Comparison of ENCODE assay signal across 13 mouse cellular contexts in genomic region chr5:100345118-100345517, GRCm38 (mm10).
DNase-seq lines count a peak whose midpoint lies in the region; ATAC-seq and TF ChIP-seq lines count a peak whose summit lies in the region.
"Had no signal": no experiment of that assay in that cellular context is flagged by ENCODE, and none has a peak within 500 bp of the region (broad histone marks: within the 10 kb centered on the region; RNA-seq: fewer than 3 reads in every experiment).

No protein-coding gene starts in this region.

- DNase-seq in kidney, adult 2 months, result no peak
- peak; percentile 44 for DNase-seq in thymus, postnatal 14 days
- no peak for DNase-seq in thymus, adult 18-20 months
- DNase-seq in heart, postnatal 10 days, result no peak
- DNase-seq: layer of hippocampus, adult 9-11 months; liver, embryonic 13.5 days had no signal

- H3K27ac ChIP-seq in kidney, adult 2 months (ENCODE audit: insufficient read depth, low read depth, low read length), result no peak overlapping the region
- H3K27ac ChIP-seq in kidney, embryonic 15.5 days, result no peak overlapping the region
- H3K27ac ChIP-seq in cortical plate, adult 2 months (ENCODE audit: insufficient read depth, low read length), result no peak overlapping the region
- no peak overlapping the region for H3K27ac ChIP-seq in neural tube, embryonic 15.5 days (replicated peaks)
- H3K27ac ChIP-seq: forebrain, embryonic 12.5 days; liver, embryonic 13.5 days; midbrain, embryonic 13.5 days had no signal

- no peaks in the 10 kb centered on the region for H3K27me3 ChIP-seq in kidney, adult 2 months (replicated peaks; ENCODE audit: control insufficient read depth, insufficient read depth, low read length)
- no peaks in the 10 kb centered on the region for H3K27me3 ChIP-seq in kidney, embryonic 15.5 days
- H3K27me3 ChIP-seq in neural tube, embryonic 15.5 days (replicated peaks), result no peaks in the 10 kb centered on the region
- H3K27me3 ChIP-seq: forebrain, embryonic 12.5 days; liver, embryonic 13.5 days; midbrain, embryonic 13.5 days had no signal

- no peaks in the 10 kb centered on the region for H3K36me3 ChIP-seq in kidney, adult 2 months (ENCODE audit: control insufficient read depth, insufficient read depth, low read length)
- no peaks in the 10 kb centered on the region for H3K36me3 ChIP-seq in kidney, embryonic 15.5 days
- no peaks in the 10 kb centered on the region for H3K36me3 ChIP-seq in neural tube, embryonic 15.5 days
- H3K36me3 ChIP-seq: forebrain, embryonic 12.5 days; liver, embryonic 13.5 days; midbrain, embryonic 13.5 days had no signal

- ATAC-seq in kidney, embryonic 15.5 days (replicated peaks; ENCODE audit: low FRiP score), result no peak
- ATAC-seq in neural tube, embryonic 15.5 days (ENCODE audit: low FRiP score), result no peak
- ATAC-seq: inflammation-experienced regulatory T-cells, adult 6 months; midbrain, embryonic 13.5 days had no signal

- TF ChIP-seq CTCF in kidney, adult 2 months (conservative IDR thresholded peaks at IDR 0.05; ENCODE audit: insufficient read depth, insufficient read length, low read depth, low read length), result peak; percentile 51
- peak; percentile 31; the same call in 1 of the 2 replicates for TF ChIP-seq CTCF in cortical plate, adult 2 months (IDR thresholded peaks at IDR 0.05; ENCODE audit: extremely low read depth, insufficient read depth, low read length)

- intact Hi-C loops in heart, postnatal 10 days (cut with DNase I), result no loop called here

- TF ChIP-seq POLR2A in kidney, adult 2 months (IDR thresholded peaks at IDR 0.05; ENCODE audit: low read depth, low read length), result no peak
- no peak for TF ChIP-seq POLR2A in cortical plate, adult 2 months (IDR thresholded peaks at IDR 0.05; ENCODE audit: extremely low read depth, insufficient read depth, low read length)

- no peaks in the 10 kb centered on the region for H3K9me3 ChIP-seq in kidney, embryonic 15.5 days (replicated peaks)
- no peaks in the 10 kb centered on the region for H3K9me3 ChIP-seq in neural tube, embryonic 15.5 days (replicated peaks)
- H3K9me3 ChIP-seq: forebrain, embryonic 12.5 days; liver, embryonic 13.5 days; midbrain, embryonic 13.5 days had no signal

- no peak overlapping the region for H3K4me3 ChIP-seq in kidney, adult 2 months (ENCODE audit: insufficient read depth, low read depth, low read length)
- no peak overlapping the region for H3K4me3 ChIP-seq in kidney, embryonic 15.5 days (replicated peaks)
- no peak overlapping the region for H3K4me3 ChIP-seq in cortical plate, adult 2 months (ENCODE audit: insufficient read depth, low read length)
- H3K4me3 ChIP-seq in neural tube, embryonic 15.5 days (replicated peaks), result no peak overlapping the region
- H3K4me3 ChIP-seq: forebrain, embryonic 12.5 days; liver, embryonic 13.5 days; midbrain, embryonic 13.5 days had no signal

- WGBS in kidney, adult 2 months, result 88% methylated on average over 1 of the region's 1 CpGs
- WGBS in kidney, embryonic 15.5 days, result 89% methylated on average over 1 of the region's 1 CpGs
- WGBS in neural tube, embryonic 15.5 days, result 100% methylated on average over 1 of the region's 1 CpGs

- H3K4me1 ChIP-seq in kidney, adult 2 months (ENCODE audit: control insufficient read depth, insufficient read depth, low read length), result no peaks in the 10 kb centered on the region
- no peaks in the 10 kb centered on the region for H3K4me1 ChIP-seq in kidney, embryonic 15.5 days
- no peaks in the 10 kb centered on the region for H3K4me1 ChIP-seq in cortical plate, adult 2 months (ENCODE audit: control insufficient read depth, insufficient read depth, low read length)
- no peaks in the 10 kb centered on the region for H3K4me1 ChIP-seq in neural tube, embryonic 15.5 days
- H3K4me1 ChIP-seq: liver, embryonic 13.5 days had no signal

- no peak overlapping the region for H3K4me2 ChIP-seq in kidney, embryonic 15.5 days
- no peak overlapping the region for H3K4me2 ChIP-seq in neural tube, embryonic 15.5 days
- H3K4me2 ChIP-seq: forebrain, embryonic 12.5 days; heart, embryonic 11.5 days; liver, embryonic 13.5 days; midbrain, embryonic 13.5 days had no signal

- H3K9ac ChIP-seq in kidney, embryonic 15.5 days, result no peak overlapping the region
- no peak overlapping the region for H3K9ac ChIP-seq in neural tube, embryonic 15.5 days (replicated peaks)
- H3K9ac ChIP-seq: forebrain, embryonic 12.5 days; liver, embryonic 13.5 days; midbrain, embryonic 13.5 days had no signal
